Mouse (Mus musculus): ENCODE measurements around the gene Foxa3. TPM values are rescaled to one million over a fixed set of nuclear protein-coding genes. Genes with fewer than 3 reads are reported as not detected.
A peak's percentile ranks its signal among the peaks of the same experiment; 100 is the strongest.

Gene Foxa3
- total RNA-seq, 2 experiments from 2014 or later, result not detected

DNA sequence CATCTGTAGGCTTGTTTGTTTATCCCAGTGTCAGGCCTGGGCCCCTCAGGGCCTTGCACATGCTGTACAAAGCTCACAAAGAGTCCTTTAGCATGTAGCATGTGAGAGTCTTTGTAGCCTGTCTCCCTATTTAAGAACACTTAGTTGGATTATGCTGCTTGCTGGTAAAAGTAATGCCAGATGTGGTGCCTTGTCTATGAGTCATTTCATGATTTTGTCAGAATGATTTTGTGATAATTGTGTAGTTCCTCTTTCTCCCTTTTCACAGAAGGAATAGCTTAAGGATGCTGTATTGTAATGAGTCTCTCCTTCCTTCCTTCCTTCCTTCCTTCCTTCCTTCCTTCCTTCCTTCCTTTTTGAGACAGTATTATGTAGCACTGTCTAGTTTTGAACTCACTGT is 4.7 kb upstream of the Foxa3 start:
- DNase-seq (ENCODE audit: low spot score in 2 of 2), result no peak

- DNase-seq (ENCODE audit: low spot score in 2 of 2), result no peak
Measured at GRCm38 (mm10) chr7:19024581-19025255, 1.4 kb upstream of the Foxa3 start.

GRCm38 (mm10) chr7:19024096-19024506 is 763 bp upstream of the Foxa3 start, which contains the start of gene Sympk:
Sympk (plus strand) TSS chr7:19024377.
- peak; percentile 94 to 96 for DNase-seq (ENCODE audit: low spot score in 2 of 2)

GRCm38 (mm10) chr7:19022189-19022958 is 964 bp downstream of the Foxa3 start:
- no peak for DNase-seq (ENCODE audit: low spot score in 2 of 2)

DNA sequence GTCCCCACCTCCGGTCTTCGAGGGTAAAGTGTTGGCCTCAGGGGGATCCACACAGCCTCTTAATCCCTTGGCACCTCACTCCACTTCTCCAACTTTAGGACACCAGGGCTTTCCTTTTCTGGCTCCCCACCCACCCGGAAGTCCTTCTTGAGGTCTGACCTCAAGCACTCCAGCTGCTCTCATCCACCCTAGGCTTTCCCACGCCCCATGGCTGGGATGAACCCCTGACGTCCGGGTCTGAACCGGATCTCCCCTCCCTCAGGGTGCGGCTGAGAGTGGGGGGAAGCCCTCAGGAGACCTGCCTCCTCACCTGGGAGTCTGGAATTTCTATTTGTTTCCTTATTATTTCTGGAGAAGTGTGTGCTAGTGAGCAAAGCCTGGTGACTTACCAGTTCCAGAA is 2.3 kb downstream of the Foxa3 start:
- no peak for DNase-seq (ENCODE audit: low spot score in 2 of 2)

- no peak for DNase-seq (ENCODE audit: low spot score in 2 of 2)
Measured at GRCm38 (mm10) chr7:19017909-19018308, 5.4 kb downstream of the Foxa3 start.

GRCm38 (mm10) chr7:19016042-19016441 is 7.3 kb downstream of the Foxa3 start:
- DNase-seq (ENCODE audit: low spot score in 2 of 2), result no peak

DNA sequence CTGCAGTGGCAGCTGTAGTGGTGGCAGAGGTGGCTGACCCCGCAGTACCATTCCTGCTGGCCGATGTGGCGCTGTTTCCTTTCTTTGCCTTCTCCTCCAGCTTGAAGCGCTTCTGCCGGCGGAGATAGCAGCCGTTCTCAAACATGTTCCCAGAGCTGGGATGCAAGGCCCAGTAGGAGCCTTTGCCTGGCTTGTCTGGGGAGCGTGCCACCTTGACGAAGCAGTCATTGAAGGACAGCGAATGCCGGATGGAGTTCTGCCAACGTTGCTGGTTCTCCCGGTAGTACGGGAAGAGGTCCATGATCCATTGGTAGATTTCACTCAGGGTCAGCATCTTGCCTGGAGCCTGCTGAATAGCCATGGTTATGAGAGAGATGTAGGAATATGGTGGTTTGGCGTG is 8.9 kb downstream of the Foxa3 start:
- no peak for DNase-seq (ENCODE audit: low spot score in 2 of 2)

GRCm38 (mm10) chr7:19012882-19013281 is 10.5 kb downstream of the Foxa3 start:
- no peak for DNase-seq (ENCODE audit: low spot score in 2 of 2)

DNA sequence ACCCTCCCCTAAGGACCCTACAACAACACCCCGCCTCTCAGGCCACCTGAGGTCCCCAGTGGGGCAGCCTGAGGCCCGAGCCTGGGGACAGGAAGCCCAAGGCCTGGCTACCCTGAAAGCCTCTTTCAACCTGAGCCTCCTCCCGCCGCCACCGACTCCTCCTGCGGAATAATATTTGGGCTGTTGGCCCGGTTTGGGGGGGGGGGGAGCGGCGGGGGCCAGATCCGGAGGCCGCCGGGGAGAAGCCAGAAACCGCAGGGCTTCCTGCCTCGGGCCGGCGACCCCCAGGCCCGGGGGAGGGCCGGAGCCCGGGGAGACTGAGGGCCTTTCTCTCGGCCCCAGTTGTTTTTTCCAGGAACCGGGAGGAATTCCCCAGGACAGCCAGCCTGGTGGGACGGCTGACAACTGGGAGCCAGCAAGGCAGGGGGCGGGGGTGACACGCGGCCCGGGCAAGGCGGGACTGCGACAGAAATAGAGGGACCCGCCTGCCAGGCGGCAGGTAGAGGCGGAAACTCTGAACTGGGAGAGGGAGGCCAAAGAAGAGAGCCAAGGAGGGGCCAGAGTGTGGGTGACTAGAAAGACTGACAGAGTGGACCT is 11.2 kb downstream of the Foxa3 start:
- no peak for DNase-seq (ENCODE audit: low spot score in 2 of 2)

- DNase-seq (ENCODE audit: low spot score in 2 of 2), result no peak
Measured at GRCm38 (mm10) chr7:19010581-19010980, 12.8 kb downstream of the Foxa3 start.

DNA sequence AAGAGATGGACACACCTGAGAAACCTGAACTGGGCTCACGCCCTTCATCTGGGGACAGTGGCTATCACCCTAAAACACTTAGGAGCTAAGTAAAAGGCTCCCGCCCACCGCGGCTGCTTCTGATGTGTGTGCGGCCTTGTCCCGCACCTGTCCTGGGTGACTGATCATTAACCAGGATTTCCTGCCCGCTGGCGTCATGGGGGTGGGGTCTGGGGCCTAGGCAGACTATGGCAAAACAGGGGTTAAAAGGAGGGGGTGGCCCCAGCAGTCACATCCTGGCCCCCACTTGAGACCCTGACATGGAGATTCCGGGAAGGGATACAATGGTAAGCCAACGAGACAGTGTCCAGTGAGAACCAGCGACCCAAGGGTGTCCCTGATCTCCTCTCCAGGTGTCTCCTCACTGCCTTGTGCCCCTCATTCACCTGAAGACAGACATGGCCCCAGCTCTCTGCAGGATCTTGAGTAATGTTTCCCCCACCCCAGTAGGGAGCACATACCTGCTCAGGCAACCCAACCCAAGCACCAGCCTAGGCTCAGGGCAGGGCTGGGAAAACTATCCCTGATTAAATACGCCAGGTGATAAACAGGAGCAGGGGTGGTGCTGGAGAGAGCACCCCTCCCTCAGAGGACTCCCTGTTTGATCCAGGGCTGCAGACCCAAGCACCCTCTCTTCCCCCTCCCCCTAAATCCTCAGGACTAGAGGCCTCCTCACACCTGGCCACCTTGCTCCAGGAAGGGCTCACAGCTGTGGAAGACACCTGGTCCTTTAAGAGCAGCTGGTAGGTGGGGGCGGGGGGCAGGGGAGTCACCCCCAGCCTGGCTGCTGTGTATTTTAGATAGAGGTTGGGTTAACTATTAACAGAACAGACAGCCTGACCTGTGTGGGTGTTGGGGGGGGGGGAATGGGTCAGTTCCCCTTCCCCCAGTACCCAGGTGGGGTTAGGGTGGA is 16.0 kb downstream of the Foxa3 start:
- DNase-seq (ENCODE audit: low spot score in 2 of 2), result no peak

DNA sequence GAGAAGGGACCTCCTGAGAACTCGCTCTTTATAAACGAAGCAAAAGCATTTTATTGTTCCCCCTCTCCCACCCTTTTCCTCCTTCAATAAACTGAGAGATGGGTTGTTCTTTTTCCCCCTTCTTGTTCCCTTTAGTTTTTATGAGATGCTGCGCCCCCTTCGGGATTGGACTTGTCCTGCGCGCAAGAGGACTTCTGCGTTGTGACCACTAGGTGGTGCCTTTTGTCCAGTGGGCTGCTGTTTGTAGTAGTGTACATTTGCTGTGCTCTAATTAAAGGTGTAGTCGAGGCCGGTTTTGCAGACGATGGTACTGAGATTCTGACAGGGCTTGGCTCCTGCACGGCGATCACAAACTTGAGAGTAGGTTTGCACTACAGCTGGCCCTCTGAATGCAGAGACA is 16.9 kb downstream of the Foxa3 start:
- DNase-seq (ENCODE audit: low spot score in 2 of 2), result peak; percentile 81 to 95

GRCm38 (mm10) chr7:19005417-19006121 is 17.8 kb downstream of the Foxa3 start:
- DNase-seq (ENCODE audit: low spot score in 2 of 2), result no peak

DNA sequence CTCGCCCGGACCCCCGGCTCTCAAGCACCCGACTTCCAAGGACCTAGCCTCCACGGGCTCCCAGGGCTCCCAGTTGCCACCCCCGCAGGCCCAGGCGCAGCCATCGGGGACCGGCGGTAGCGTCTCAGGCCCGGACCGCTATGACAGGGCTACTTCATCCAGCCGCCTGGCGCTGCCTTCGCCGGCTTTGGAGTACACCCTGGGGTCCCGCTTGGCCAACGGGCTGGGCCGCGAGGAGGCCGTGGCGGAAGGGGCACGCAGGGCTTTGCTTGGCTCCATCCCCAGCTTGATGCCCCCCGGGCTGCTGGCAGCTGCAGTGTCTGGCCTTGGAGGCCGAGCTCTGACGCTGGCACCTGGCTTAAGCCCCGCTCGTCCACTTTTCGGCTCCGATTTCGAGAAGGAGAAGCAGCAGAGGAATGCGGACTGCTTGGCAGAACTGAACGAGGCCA is 18.7 kb downstream of the Foxa3 start:
- no peak for DNase-seq (ENCODE audit: low spot score in 2 of 2)

- peak; percentile 95 to 96 for DNase-seq (ENCODE audit: low spot score in 2 of 2)
Measured at GRCm38 (mm10) chr7:19003902-19004630, 19.3 kb downstream of the Foxa3 start, which contains the start of gene Irf2bp1. Irf2bp1 (plus strand) TSS chr7:19004044.

GRCm38 (mm10) chr7:19002848-19003498 is 20.4 kb downstream of the Foxa3 start:
- peak; percentile 75 to 93 for DNase-seq (ENCODE audit: low spot score in 2 of 2)

- no peak for DNase-seq (ENCODE audit: low spot score in 2 of 2)
Measured at GRCm38 (mm10) chr7:19002115-19002514, 21.2 kb downstream of the Foxa3 start.

GRCm38 (mm10) chr7:19001807-19002085 is 21.6 kb downstream of the Foxa3 start:
- DNase-seq (ENCODE audit: low spot score in 2 of 2), result no peak
